Mouse (Mus musculus) MEL (cell line): Measurements from ENCODE around the gene Cbr4. TPM values are rescaled to one million over a fixed set of nuclear protein-coding genes. Genes with fewer than 3 reads are reported as not detected.

ENCODE experiments used
- DNase-seq: peaks from one replicate; pipeline ENCODE4 v3.0.0; 2011; ENCODE audit warnings: low read depth, low spot score
- H3K27ac ChIP-seq: 2 replicates; pipeline ENCODE4 v1.5.1; 2012; ENCODE audit warnings: low read depth, mild to moderate bottlenecking, control low read depth, low read length, moderate library complexity; ENCODE audit not compliant: control insufficient read depth
- H3K27me3 ChIP-seq, 2 experiments: fragments of 150-350 bp in 1 of 2; sonication (generic) in 1 of 2; 2 replicates each; pipeline ENCODE4 v1.6.1; 2012; ENCODE audit warnings: low read length in 2 of 2, mild to moderate bottlenecking in 2 of 2, improper control_type of control experiment in 1 of 2, moderate library complexity in 1 of 2; ENCODE audit not compliant: insufficient read depth in 2 of 2, control insufficient read depth in 1 of 2
- H3K36me3 ChIP-seq, 2 experiments: 2 replicates each; pipeline ENCODE4 v1.6.1; 2012 to 2014; ENCODE audit warnings: low read length in 2 of 2, improper control_type of control experiment in 1 of 2, inconsistent platforms in 1 of 2, mild to moderate bottlenecking in 1 of 2; ENCODE audit not compliant: insufficient read depth in 2 of 2, control insufficient read depth in 1 of 2
- H3K4me1 ChIP-seq, 2 experiments: fragments of 150-350 bp in 1 of 2; sonication (generic) in 1 of 2; 2 replicates each; pipeline ENCODE4 v1.6.1; 2012; ENCODE audit warnings: low read length in 2 of 2, improper control_type of control experiment in 1 of 2, mild to moderate bottlenecking in 1 of 2; ENCODE audit not compliant: insufficient read depth in 2 of 2, control insufficient read depth in 1 of 2
- H3K4me3 ChIP-seq, 2 experiments: fragments of 150-350 bp in 1 of 2; sonication (generic) in 1 of 2; 2 replicates each; pipeline ENCODE4 v1.5.1; 2012; ENCODE audit warnings: low read depth in 2 of 2, low read length in 2 of 2, mild to moderate bottlenecking in 2 of 2, moderate library complexity in 2 of 2, control low read depth in 1 of 2, improper control_type of control experiment in 1 of 2; ENCODE audit not compliant: control insufficient read depth in 1 of 2, insufficient read depth in 1 of 2
- H3K79me2 ChIP-seq: 2 replicates; pipeline ENCODE4 v1.6.1; 2012; ENCODE audit warnings: mild to moderate bottlenecking, low read length, moderate library complexity; ENCODE audit not compliant: control insufficient read depth, poor library complexity, insufficient read depth
- H3K9ac ChIP-seq: 2 replicates; pipeline ENCODE4 v1.6.1; 2012; ENCODE audit warnings: low read depth, mild to moderate bottlenecking, control low read depth, low read length, moderate library complexity; ENCODE audit not compliant: control insufficient read depth, poor library complexity, severe bottlenecking
- H3K9me3 ChIP-seq: fragments of 150-350 bp; sonication (generic); replicated peaks from 2 replicates; pipeline ENCODE4 v1.6.1; 2012; ENCODE audit warnings: mild to moderate bottlenecking, low read length, improper control_type of control experiment, moderate library complexity; ENCODE audit not compliant: insufficient read depth
- BHLHE40 ChIP-seq: IDR thresholded peaks from 2 replicates; pipeline ENCODE4 v1.6.1; 2012; ENCODE audit warnings: low read depth, mild to moderate bottlenecking, inconsistent platforms, low read length, improper control_type of control experiment, borderline replicate concordance
- CHD1 ChIP-seq: IDR thresholded peaks from 2 replicates; pipeline ENCODE4 v1.6.1; 2012; ENCODE audit warnings: low read depth, mild to moderate bottlenecking, inconsistent platforms, low read length, improper control_type of control experiment
- CHD2 ChIP-seq: IDR thresholded peaks from 2 replicates; pipeline ENCODE4 v1.6.1; 2011; ENCODE audit warnings: low read length, improper control_type of control experiment
- ELF1 ChIP-seq: IDR thresholded peaks from 2 replicates; pipeline ENCODE4 v1.6.1; 2014; ENCODE audit warnings: low read depth, mild to moderate bottlenecking, inconsistent platforms, low read length, improper control_type of control experiment, moderate library complexity
- EP300 ChIP-seq, 2 experiments: IDR thresholded peaks; 2 replicates each; pipeline ENCODE4 v1.6.1; 2011; ENCODE audit warnings: improper control_type of control experiment in 2 of 2, low read length in 2 of 2, low read depth in 1 of 2, mild to moderate bottlenecking in 1 of 2
- ETS1 ChIP-seq: IDR thresholded peaks from 2 replicates; pipeline ENCODE4 v1.6.1; 2012; ENCODE audit warnings: low read depth, mild to moderate bottlenecking, inconsistent platforms, low read length, improper control_type of control experiment, moderate library complexity
- GABPA ChIP-seq: IDR thresholded peaks from 2 replicates; pipeline ENCODE4 v1.6.1; 2012; ENCODE audit warnings: low read depth, mild to moderate bottlenecking, inconsistent platforms, low read length, improper control_type of control experiment, moderate library complexity
- GATA1 ChIP-seq: IDR thresholded peaks from 2 replicates; pipeline ENCODE4 v1.6.1; 2011; ENCODE audit warnings: low read depth, low read length, improper control_type of control experiment
- HCFC1 ChIP-seq: IDR thresholded peaks from 2 replicates; pipeline ENCODE4 v1.6.1; 2012; ENCODE audit warnings: low read depth, mild to moderate bottlenecking, inconsistent platforms, low read length, improper control_type of control experiment, moderate library complexity
- KAT2A ChIP-seq: conservative IDR thresholded peaks from 2 replicates; pipeline ENCODE4 v1.6.1; 2012; ENCODE audit warnings: low read depth, low read length, improper control_type of control experiment, inconsistent platforms
- MAFK ChIP-seq: IDR thresholded peaks from 2 replicates; pipeline ENCODE4 v1.6.1; 2011; ENCODE audit warnings: low read depth, mild to moderate bottlenecking, low read length, improper control_type of control experiment, borderline replicate concordance
- MYB ChIP-seq: IDR thresholded peaks from 2 replicates; pipeline ENCODE4 v1.6.1; 2011; ENCODE audit warnings: mild to moderate bottlenecking, low read depth, low read length, improper control_type of control experiment
- NELFE ChIP-seq: IDR thresholded peaks from 2 replicates; pipeline ENCODE4 v1.6.1; 2011; ENCODE audit warnings: low read depth, low read length, improper control_type of control experiment
- POLR2AphosphoS5 ChIP-seq: IDR thresholded peaks from 2 replicates; pipeline ENCODE4 v1.6.1; 2012; ENCODE audit warnings: low read depth, borderline replicate concordance, mild to moderate bottlenecking, inconsistent platforms, low read length, moderate library complexity, mixed read lengths
- RAD21 ChIP-seq: IDR thresholded peaks from 2 replicates; pipeline ENCODE4 v1.6.1; 2011; ENCODE audit warnings: mild to moderate bottlenecking, low read depth, low read length, improper control_type of control experiment
- TAL1 ChIP-seq: IDR thresholded peaks from 2 replicates; pipeline ENCODE4 v1.6.1; 2012; ENCODE audit warnings: mild to moderate bottlenecking, inconsistent platforms, low read length, moderate library complexity, mixed read lengths
- TBP ChIP-seq: IDR thresholded peaks from 2 replicates; pipeline ENCODE4 v1.8.0; 2011; ENCODE audit warnings: low read depth, low read length, improper control_type of control experiment
- UBTF ChIP-seq: IDR thresholded peaks from 2 replicates; pipeline ENCODE4 v1.6.1; 2012; ENCODE audit warnings: low read depth, mild to moderate bottlenecking, inconsistent platforms, low read length, improper control_type of control experiment, moderate library complexity, borderline replicate concordance; ENCODE audit not compliant: insufficient read depth
- ZC3H11A ChIP-seq: IDR thresholded peaks from 2 replicates; pipeline ENCODE4 v1.6.1; 2012; ENCODE audit warnings: low read depth, mild to moderate bottlenecking, inconsistent platforms, low read length, improper control_type of control experiment
- ZMIZ1 ChIP-seq: IDR thresholded peaks from 2 replicates; pipeline ENCODE4 v1.6.1; 2012; ENCODE audit warnings: low read depth, mild to moderate bottlenecking, inconsistent platforms, low read length, improper control_type of control experiment, moderate library complexity
- polyA plus RNA-seq, 2 experiments: library from polyadenylated mRNA; stranded (reverse) in 1 of 2; unstranded in 1 of 2; fragments of >175 nt in 1 of 2; fragments of >200 nt in 1 of 2; gene quantifications; 2 replicates each; pipeline versions ENCODE4 v1.2.1 to v1.2.4; 2012; ENCODE audit warnings: low replicate concordance in 2 of 2, low read depth in 1 of 2; ENCODE audit not compliant: insufficient read length in 2 of 2, insufficient read depth in 1 of 2, missing spikeins in 1 of 2
- total RNA-seq: library from RNA; depleted of rRNA; stranded (reverse); fragments of 300-350 nt; gene quantifications from 2 replicates; pipeline ENCODE4 v1.2.3, GENCODE M21; 2012

The Cbr4 gene
- total and polyA plus RNA-seq, 3 experiments, result 15.4 to 15.8 TPM; not detected in 1

- TF ChIP-seq UBTF, result no peak
- TF ChIP-seq RAD21, result no peak
- TF ChIP-seq NELFE, result no peak
These were observed 17.3 kb upstream of the Cbr4 start (continued) for GRCm38 (mm10) chr8:61470213-61470612.

GRCm38 (mm10) chr8:61475251-61475673, 12.3 kb upstream of the Cbr4 start:
- no peak overlapping the region for H3K4me3 ChIP-seq
- H3K36me3 ChIP-seq, result no peaks in the 10 kb centered on the region
- no peaks in the 10 kb centered on the region for H3K27me3 ChIP-seq
- TF ChIP-seq CHD1 (no peak), GABPA (no peak), BHLHE40 (no peak), TBP (no peak), ZMIZ1 (no peak), UBTF (no peak), TAL1 (no peak), ZC3H11A (no peak), POLR2AphosphoS5 (no peak), KAT2A (no peak), EP300 (IDR thresholded peaks at IDR 0.05; ENCODE audit: low read depth in 1 of 2, low read length in 2 of 2) (no peak), ELF1 (no peak)
- TF ChIP-seq, all 39 proteins: peak for 0
- DNase-seq, result no peak
- Histone ChIP-seq H3K27ac (no peak overlapping the region), H3K4me1 (no peaks in the 10 kb centered on the region), H3K9ac (no peak overlapping the region), H3K79me2 (no peaks in the 10 kb centered on the region), H3K9me3 (no peaks in the 10 kb centered on the region)

- TF ChIP-seq GATA1, result no peak
- TF ChIP-seq HCFC1, result no peak
- no peak for TF ChIP-seq NELFE
- no peak for TF ChIP-seq RAD21
- TF ChIP-seq GABPA, result no peak
- no peak for TF ChIP-seq MYB
- TF ChIP-seq ETS1, result no peak
- TF ChIP-seq CHD2, result no peak
- no peak for TF ChIP-seq MAFK
- Histone ChIP-seq H3K79me2 (no peaks in the 10 kb centered on the region), H3K36me3 (no peaks in the 10 kb centered on the region), H3K27ac (no peak overlapping the region), H3K9me3 (no peaks in the 10 kb centered on the region), H3K9ac (no peak overlapping the region), H3K4me1 (no peaks in the 10 kb centered on the region), H3K27me3 (no peaks in the 10 kb centered on the region), H3K4me3 (no peak overlapping the region)
- no peak for DNase-seq
These were observed 11.4 kb upstream of the Cbr4 start for GRCm38 (mm10) chr8:61476160-61476559.
